Mouse (Mus musculus): ENCODE measurements at regions not wholly inside any gene's neighbourhood (a gene's known extent, or its start where the extent isn't known, plus 50 kb on each side); places are given as distances from the start of the nearest gene placed in this dataset.

DNA sequence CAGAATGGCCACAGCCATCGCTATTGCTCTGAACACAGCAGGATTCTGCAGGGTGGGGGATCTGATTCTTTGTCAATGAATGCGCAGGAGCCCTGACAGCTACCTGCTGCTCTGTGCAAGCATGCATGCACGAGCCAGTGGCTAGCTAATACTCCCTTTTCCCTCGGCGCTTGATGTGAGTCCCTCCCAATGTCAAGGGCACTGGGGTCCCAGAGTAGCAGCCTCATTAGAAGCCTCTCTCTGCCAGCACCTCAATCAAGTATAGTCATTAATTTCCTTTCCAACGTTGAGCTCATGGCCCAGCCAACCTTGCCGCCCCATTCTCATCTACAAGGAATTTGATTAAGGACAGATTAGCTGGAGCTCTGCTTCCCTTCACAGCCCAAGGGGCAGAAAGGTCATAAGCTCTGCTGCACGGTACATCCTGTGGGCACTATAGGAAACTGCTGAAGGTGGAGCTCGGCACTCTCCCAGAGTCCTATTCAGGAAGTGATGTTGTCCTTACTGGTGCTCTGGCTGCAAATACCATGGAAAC is 190.2 kb upstream of the Cops8 start:
- Histone ChIP-seq H3K27ac (ENCODE audit: low read depth, low read length) (no peak overlapping the region), H3K9me3 (ENCODE audit: control insufficient read depth, low read length) (no peaks in the 10 kb centered on the region), H3K4me1 (ENCODE audit: control insufficient read depth, insufficient read depth, low read length) (0 out of 2 replicates have a peak, but pooled peaks cover 10% of the 10 kb centered on the region), H3K9ac (ENCODE audit: low read depth, low read length) (no peak overlapping the region), H3K36me3 (ENCODE audit: control insufficient read depth, insufficient read depth, low read length) (no peaks in the 10 kb centered on the region), H3K27me3 (ENCODE audit: control insufficient read depth, insufficient read depth, low read length) (no peaks in the 10 kb centered on the region), H3K4me2 (replicated peaks; ENCODE audit: low read depth, low read length) (no peak overlapping the region), H3K4me3 (ENCODE audit: low read length) (no peak overlapping the region)
- WGBS, result 19% methylated on average over 9 of the region's 9 CpGs
- ATAC-seq (ENCODE audit: low FRiP score, low TSS enrichment), result peak; percentile 82

- Histone ChIP-seq H3K36me3 (ENCODE audit: control insufficient read depth, insufficient read depth, low read length) (no peaks in the 10 kb centered on the region), H3K27ac (ENCODE audit: low read depth, low read length) (no peak overlapping the region), H3K4me2 (replicated peaks; ENCODE audit: low read depth, low read length) (no peak overlapping the region), H3K9ac (ENCODE audit: low read depth, low read length) (no peak overlapping the region), H3K9me3 (ENCODE audit: control insufficient read depth, low read length) (no peaks in the 10 kb centered on the region), H3K4me3 (ENCODE audit: low read length) (no peak overlapping the region), H3K27me3 (ENCODE audit: control insufficient read depth, insufficient read depth, low read length) (no peaks in the 10 kb centered on the region), H3K4me1 (ENCODE audit: control insufficient read depth, insufficient read depth, low read length) (0 out of 2 replicates have a peak, but pooled peaks cover 10% of the 10 kb centered on the region)
- WGBS, result 88% methylated on average over 4 of the region's 4 CpGs
- no peak for ATAC-seq (ENCODE audit: low FRiP score, low TSS enrichment)
These were observed 188.0 kb upstream of the Cops8 start for GRCm38 (mm10) chr1:90414751-90415150.

GRCm38 (mm10) chr1:90424066-90424821 is 178.5 kb upstream of the Cops8 start:
- no peaks in the 10 kb centered on the region for H3K27me3 ChIP-seq (ENCODE audit: control insufficient read depth, insufficient read depth, low read length)
- no peaks in the 10 kb centered on the region; the same call in 1 of the 2 replicates for H3K9me3 ChIP-seq (ENCODE audit: control insufficient read depth, low read length)
- no peaks in the 10 kb centered on the region for H3K36me3 ChIP-seq (ENCODE audit: control insufficient read depth, insufficient read depth, low read length)
- H3K9ac ChIP-seq (ENCODE audit: low read depth, low read length), result no peak overlapping the region
- peak overlapping the region; percentile 16; the same call in 1 of the 2 replicates for H3K4me2 ChIP-seq (replicated peaks; ENCODE audit: low read depth, low read length)
- H3K27ac ChIP-seq (ENCODE audit: low read depth, low read length), result peak overlapping the region; percentile 48; the same call in 1 of the 2 replicates
- peaks cover 14% of the 10 kb centered on the region; the same call in 1 of the 2 replicates for H3K4me1 ChIP-seq (ENCODE audit: control insufficient read depth, insufficient read depth, low read length)
- H3K4me3 ChIP-seq (ENCODE audit: low read length), result no peak overlapping the region
- peak; percentile 93 for ATAC-seq (ENCODE audit: low FRiP score, low TSS enrichment)
- WGBS, result 9% methylated on average over 13 of the region's 13 CpGs

- Histone ChIP-seq H3K36me3 (ENCODE audit: control insufficient read depth, insufficient read depth, low read length) (no peaks in the 10 kb centered on the region), H3K4me3 (ENCODE audit: low read length) (no peak overlapping the region), H3K27me3 (ENCODE audit: control insufficient read depth, insufficient read depth, low read length) (no peaks in the 10 kb centered on the region), H3K9ac (ENCODE audit: low read depth, low read length) (no peak overlapping the region), H3K27ac (ENCODE audit: low read depth, low read length) (no peak overlapping the region), H3K4me1 (ENCODE audit: control insufficient read depth, insufficient read depth, low read length) (peaks cover 17% of the 10 kb centered on the region; the same call in 1 of the 2 replicates), H3K9me3 (ENCODE audit: control insufficient read depth, low read length) (no peaks in the 10 kb centered on the region; the same call in 1 of the 2 replicates), H3K4me2 (replicated peaks; ENCODE audit: low read depth, low read length) (no peak overlapping the region)
- WGBS, result 94% methylated on average over 6 of the region's 6 CpGs
- no peak for ATAC-seq (ENCODE audit: low FRiP score, low TSS enrichment)
These were observed 174.4 kb upstream of the Cops8 start for GRCm38 (mm10) chr1:90428334-90428733.

GRCm38 (mm10) chr1:90428774-90429173 is 174.0 kb upstream of the Cops8 start:
- Histone ChIP-seq H3K4me1 (ENCODE audit: control insufficient read depth, insufficient read depth, low read length) (peaks cover 17% of the 10 kb centered on the region; the same call in 1 of the 2 replicates), H3K9ac (ENCODE audit: low read depth, low read length) (no peak overlapping the region), H3K27ac (ENCODE audit: low read depth, low read length) (no peak overlapping the region), H3K4me2 (replicated peaks; ENCODE audit: low read depth, low read length) (no peak overlapping the region), H3K9me3 (ENCODE audit: control insufficient read depth, low read length) (no peaks in the 10 kb centered on the region; the same call in 1 of the 2 replicates), H3K27me3 (ENCODE audit: control insufficient read depth, insufficient read depth, low read length) (no peaks in the 10 kb centered on the region), H3K36me3 (ENCODE audit: control insufficient read depth, insufficient read depth, low read length) (no peaks in the 10 kb centered on the region), H3K4me3 (ENCODE audit: low read length) (no peak overlapping the region)
- WGBS, result 68% methylated on average over 7 of the region's 7 CpGs
- no peak for ATAC-seq (ENCODE audit: low FRiP score, low TSS enrichment)

- Histone ChIP-seq H3K4me1 (ENCODE audit: control insufficient read depth, insufficient read depth, low read length) (peaks cover 12% of the 10 kb centered on the region), H3K9ac (ENCODE audit: low read depth, low read length) (no peak overlapping the region), H3K36me3 (ENCODE audit: control insufficient read depth, insufficient read depth, low read length) (no peaks in the 10 kb centered on the region), H3K4me2 (replicated peaks; ENCODE audit: low read depth, low read length) (no peak overlapping the region), H3K27ac (ENCODE audit: low read depth, low read length) (no peak overlapping the region), H3K9me3 (ENCODE audit: control insufficient read depth, low read length) (no peaks in the 10 kb centered on the region; the same call in 1 of the 2 replicates), H3K27me3 (ENCODE audit: control insufficient read depth, insufficient read depth, low read length) (no peaks in the 10 kb centered on the region), H3K4me3 (ENCODE audit: low read length) (no peak overlapping the region)
- ATAC-seq (ENCODE audit: low FRiP score, low TSS enrichment), result no peak
- WGBS, result 89% methylated on average over 9 of the region's 9 CpGs
These were observed 172.3 kb upstream of the Cops8 start for GRCm38 (mm10) chr1:90430480-90430879.

DNA sequence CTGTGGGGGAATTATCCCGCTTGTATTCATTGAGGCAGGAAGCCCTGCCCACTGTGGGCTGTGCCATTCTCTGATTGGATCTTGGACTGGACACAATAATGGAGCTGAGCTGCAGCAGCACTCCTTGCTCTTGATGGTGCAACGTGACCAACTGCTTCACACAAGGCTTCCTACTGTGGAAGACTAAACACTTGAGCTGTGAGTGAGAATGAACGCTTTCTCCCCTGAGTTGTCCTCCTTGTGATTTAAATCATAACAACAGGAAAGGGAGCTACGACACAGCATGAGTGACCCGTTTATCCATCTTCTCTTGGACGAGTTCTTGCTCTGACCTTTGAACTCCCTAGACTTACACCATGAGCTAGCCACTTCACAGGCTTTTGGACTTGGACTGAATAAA is 171.0 kb upstream of the Cops8 start:
- no peak overlapping the region for H3K4me2 ChIP-seq (replicated peaks; ENCODE audit: low read depth, low read length)
- H3K27ac ChIP-seq (ENCODE audit: low read depth, low read length), result no peak overlapping the region
- H3K9me3 ChIP-seq (ENCODE audit: control insufficient read depth, low read length), result no peaks in the 10 kb centered on the region; the same call in 1 of the 2 replicates
- WGBS, result 46% methylated on average over 6 of the region's 6 CpGs
- no peak for ATAC-seq (ENCODE audit: low FRiP score, low TSS enrichment)
- H3K4me3 ChIP-seq (ENCODE audit: low read length), result no peak overlapping the region
- H3K27me3 ChIP-seq (ENCODE audit: control insufficient read depth, insufficient read depth, low read length), result no peaks in the 10 kb centered on the region
- no peak overlapping the region for H3K9ac ChIP-seq (ENCODE audit: low read depth, low read length)
- H3K36me3 ChIP-seq (ENCODE audit: control insufficient read depth, insufficient read depth, low read length), result no peaks in the 10 kb centered on the region
- peaks cover 11% of the 10 kb centered on the region for H3K4me1 ChIP-seq (ENCODE audit: control insufficient read depth, insufficient read depth, low read length)

- WGBS, result 73% methylated on average over 5 of the region's 5 CpGs
- no peak overlapping the region for H3K9ac ChIP-seq (ENCODE audit: low read depth, low read length)
- no peaks in the 10 kb centered on the region for H3K27me3 ChIP-seq (ENCODE audit: control insufficient read depth, insufficient read depth, low read length)
- no peak for ATAC-seq (ENCODE audit: low FRiP score, low TSS enrichment)
- no peaks in the 10 kb centered on the region for H3K9me3 ChIP-seq (ENCODE audit: control insufficient read depth, low read length)
- H3K4me3 ChIP-seq (ENCODE audit: low read length), result no peak overlapping the region
- H3K27ac ChIP-seq (ENCODE audit: low read depth, low read length), result no peak overlapping the region
- no peak overlapping the region for H3K4me2 ChIP-seq (replicated peaks; ENCODE audit: low read depth, low read length)
- no peaks in the 10 kb centered on the region for H3K36me3 ChIP-seq (ENCODE audit: control insufficient read depth, insufficient read depth, low read length)
- H3K4me1 ChIP-seq (ENCODE audit: control insufficient read depth, insufficient read depth, low read length), result peaks cover 13% of the 10 kb centered on the region
These were observed 168.9 kb upstream of the Cops8 start for GRCm38 (mm10) chr1:90433911-90434310.

- peaks cover 47% of the 10 kb centered on the region for H3K4me1 ChIP-seq (ENCODE audit: control insufficient read depth, insufficient read depth, low read length)
- no peak overlapping the region for H3K9ac ChIP-seq (ENCODE audit: low read depth, low read length)
These were observed 162.1 kb upstream of the Cops8 start for GRCm38 (mm10) chr1:90440638-90441037.

More at GRCm38 (mm10) chr1:90440638-90441037, 162.1 kb upstream of the Cops8 start:
- no peak overlapping the region for H3K4me2 ChIP-seq (replicated peaks; ENCODE audit: low read depth, low read length)
- H3K4me3 ChIP-seq (ENCODE audit: low read length), result no peak overlapping the region
- H3K9me3 ChIP-seq (ENCODE audit: control insufficient read depth, low read length), result no peaks in the 10 kb centered on the region
- 10% methylated on average over 1 of the region's 1 CpGs for WGBS
- H3K27me3 ChIP-seq (ENCODE audit: control insufficient read depth, insufficient read depth, low read length), result no peaks in the 10 kb centered on the region
- no peaks in the 10 kb centered on the region for H3K36me3 ChIP-seq (ENCODE audit: control insufficient read depth, insufficient read depth, low read length)
- peak overlapping the region; percentile 3; the same call in 1 of the 2 replicates for H3K27ac ChIP-seq (ENCODE audit: low read depth, low read length)
- ATAC-seq (ENCODE audit: low FRiP score, low TSS enrichment), result peak; percentile 41; the same call in 1 of the 2 replicates
